Mouse (Mus musculus): Measurements from ENCODE around the gene Vstm2l. TPM values are rescaled to one million over a fixed set of nuclear protein-coding genes. Genes with fewer than 3 reads are reported as not detected.

The Vstm2l gene
- total RNA-seq, 1 experiment: 0.62 TPM

DNA sequence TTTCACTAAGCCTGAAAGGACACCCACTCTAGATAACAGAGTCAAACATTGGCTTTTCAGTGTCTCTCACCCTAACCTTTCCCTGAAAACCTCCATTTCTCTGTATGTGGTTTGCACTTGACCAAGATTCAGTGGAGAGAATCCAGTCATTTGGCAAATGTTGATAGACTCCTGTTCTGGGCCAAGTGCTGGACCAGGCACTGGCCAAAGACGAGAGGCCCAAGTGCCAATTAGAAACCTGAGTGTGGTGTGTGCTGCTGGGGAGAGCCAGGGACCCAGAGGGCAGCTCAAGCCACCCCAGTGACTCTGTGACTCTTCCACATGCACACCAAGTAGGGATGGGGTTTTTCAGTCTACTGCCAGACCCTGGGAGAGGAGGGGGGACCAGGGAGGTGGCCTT lies 40.8 kb upstream of the Vstm2l start:
- no peak overlapping the region for H3K9ac ChIP-seq (ENCODE audit: insufficient read depth, low read depth, low read length, poor library complexity, severe bottlenecking)
- no peak overlapping the region for H3K4me3 ChIP-seq (ENCODE audit: insufficient read depth in 1 of 2, low read depth in 1 of 2, low read length in 2 of 2, poor library complexity in 1 of 2, severe bottlenecking in 1 of 2)
- no peaks in the 10 kb centered on the region for H3K9me3 ChIP-seq (ENCODE audit: control insufficient read depth, insufficient read depth, low read depth, low read length)
- H3K27ac ChIP-seq (ENCODE audit: insufficient read depth, low read depth, low read length, poor library complexity, severe bottlenecking): no peak overlapping the region
- no peaks in the 10 kb centered on the region for H3K4me1 ChIP-seq (ENCODE audit: control insufficient read depth in 2 of 2, insufficient read depth in 2 of 2, low read length in 2 of 2, poor library complexity in 1 of 2)
- DNase-seq (ENCODE audit: low read depth, low spot score): no peak
- in situ Hi-C loops (cut with MboI; ENCODE audit: low sequenced_read_pairs in 2 of 2, unreplicated experiment in 2 of 2): no loop called here
- no peak for TF ChIP-seq CHD2 (IDR thresholded peaks at IDR 0.05; ENCODE audit: low read depth, low read length)
- no peak for TF ChIP-seq HCFC1 (IDR thresholded peaks at IDR 0.05; ENCODE audit: borderline replicate concordance, insufficient read depth, low read length)
- no peak for TF ChIP-seq MAFK (IDR thresholded peaks at IDR 0.05; ENCODE audit: insufficient read depth, low read depth, low read length)
- TF ChIP-seq ZC3H11A (IDR thresholded peaks at IDR 0.05; ENCODE audit: borderline replicate concordance, low read depth, low read length): no peak
- no peak for TF ChIP-seq ZNF384 (IDR thresholded peaks at IDR 0.05; ENCODE audit: low read depth, low read length)
- peaks cover 3% of the 10 kb centered on the region; the same call in 1 of the 2 replicates for H3K36me3 ChIP-seq (ENCODE audit: control insufficient read depth, insufficient read depth, low read length, poor library complexity, severe bottlenecking)

DNA sequence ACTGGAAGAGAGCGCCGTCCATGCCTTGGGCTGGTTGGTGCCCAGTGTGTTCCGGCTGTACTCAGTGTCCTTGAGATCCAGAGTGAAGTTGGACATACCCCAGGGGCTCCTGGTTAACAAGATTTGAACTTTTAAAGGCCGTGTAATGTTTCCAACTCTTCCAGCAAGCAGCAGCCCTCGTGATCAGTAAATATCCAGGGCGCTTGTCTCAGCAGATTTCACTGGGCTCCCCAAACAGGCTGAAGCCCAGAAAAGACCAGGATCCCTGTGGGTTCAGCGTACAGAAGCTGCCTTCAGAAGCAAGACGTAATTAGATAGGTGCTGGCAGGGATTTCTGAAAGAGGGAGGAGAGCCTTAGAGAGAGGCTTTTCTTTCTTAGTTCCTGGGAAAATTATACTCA lies 39.3 kb upstream of the Vstm2l start:
- H3K4me3 ChIP-seq (ENCODE audit: insufficient read depth in 1 of 2, low read depth in 1 of 2, low read length in 2 of 2, poor library complexity in 1 of 2, severe bottlenecking in 1 of 2): no peak overlapping the region
- H3K9ac ChIP-seq (ENCODE audit: insufficient read depth, low read depth, low read length, poor library complexity, severe bottlenecking): no peak overlapping the region
- H3K36me3 ChIP-seq (ENCODE audit: control insufficient read depth, insufficient read depth, low read length, poor library complexity, severe bottlenecking): peaks cover 3% of the 10 kb centered on the region; the same call in 1 of the 2 replicates
- TF ChIP-seq CHD2 (IDR thresholded peaks at IDR 0.05; ENCODE audit: low read depth, low read length) (no peak), ZC3H11A (IDR thresholded peaks at IDR 0.05; ENCODE audit: borderline replicate concordance, low read depth, low read length) (no peak), HCFC1 (IDR thresholded peaks at IDR 0.05; ENCODE audit: borderline replicate concordance, insufficient read depth, low read length) (no peak), ZNF384 (IDR thresholded peaks at IDR 0.05; ENCODE audit: low read depth, low read length) (no peak), MAFK (IDR thresholded peaks at IDR 0.05; ENCODE audit: insufficient read depth, low read depth, low read length) (no peak)
- in situ Hi-C loops (cut with MboI; ENCODE audit: low sequenced_read_pairs in 2 of 2, unreplicated experiment in 2 of 2): no loop called here
- H3K9me3 ChIP-seq (ENCODE audit: control insufficient read depth, insufficient read depth, low read depth, low read length): no peaks in the 10 kb centered on the region
- no peak for DNase-seq (ENCODE audit: low read depth, low spot score)
- H3K4me1 ChIP-seq (ENCODE audit: control insufficient read depth in 2 of 2, insufficient read depth in 2 of 2, low read length in 2 of 2, poor library complexity in 1 of 2): no peaks in the 10 kb centered on the region
- H3K27ac ChIP-seq (ENCODE audit: insufficient read depth, low read depth, low read length, poor library complexity, severe bottlenecking): no peak overlapping the region

DNA sequence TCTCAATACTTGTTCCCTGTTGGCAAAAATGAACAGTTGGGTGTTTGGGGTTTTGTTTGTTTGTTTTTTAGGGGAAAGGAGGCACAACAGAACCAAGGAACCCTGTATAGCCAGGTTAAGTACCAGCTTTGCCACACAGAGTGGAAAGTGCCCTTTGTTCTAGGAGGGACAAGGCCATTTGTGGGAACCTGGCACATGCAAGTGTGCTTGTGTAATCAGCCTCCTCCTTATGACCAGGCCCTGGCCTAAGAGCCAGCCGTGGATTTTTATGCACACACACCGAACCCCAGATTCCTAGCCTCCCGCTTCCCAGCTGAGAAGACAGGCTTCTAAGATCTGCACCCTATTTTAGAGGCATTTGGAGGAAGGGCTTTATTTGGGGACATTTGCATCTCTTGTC lies 37.1 kb upstream of the Vstm2l start:
- no peak overlapping the region for H3K9ac ChIP-seq (ENCODE audit: insufficient read depth, low read depth, low read length, poor library complexity, severe bottlenecking)
- no peak overlapping the region for H3K27ac ChIP-seq (ENCODE audit: insufficient read depth, low read depth, low read length, poor library complexity, severe bottlenecking)
- no peaks in the 10 kb centered on the region for H3K9me3 ChIP-seq (ENCODE audit: control insufficient read depth, insufficient read depth, low read depth, low read length)
- H3K4me1 ChIP-seq (ENCODE audit: control insufficient read depth in 2 of 2, insufficient read depth in 2 of 2, low read length in 2 of 2, poor library complexity in 1 of 2): no peaks in the 10 kb centered on the region
- no peak for DNase-seq (ENCODE audit: low read depth, low spot score)
- peaks cover 3% of the 10 kb centered on the region; the same call in 1 of the 2 replicates for H3K36me3 ChIP-seq (ENCODE audit: control insufficient read depth, insufficient read depth, low read length, poor library complexity, severe bottlenecking)
- in situ Hi-C loops (cut with MboI; ENCODE audit: low sequenced_read_pairs in 2 of 2, unreplicated experiment in 2 of 2): no loop called here
- TF ChIP-seq ZC3H11A (IDR thresholded peaks at IDR 0.05; ENCODE audit: borderline replicate concordance, low read depth, low read length): no peak
- no peak for TF ChIP-seq MAFK (IDR thresholded peaks at IDR 0.05; ENCODE audit: insufficient read depth, low read depth, low read length)
- TF ChIP-seq HCFC1 (IDR thresholded peaks at IDR 0.05; ENCODE audit: borderline replicate concordance, insufficient read depth, low read length): no peak
- no peak for TF ChIP-seq CHD2 (IDR thresholded peaks at IDR 0.05; ENCODE audit: low read depth, low read length)
- H3K4me3 ChIP-seq (ENCODE audit: insufficient read depth in 1 of 2, low read depth in 1 of 2, low read length in 2 of 2, poor library complexity in 1 of 2, severe bottlenecking in 1 of 2): no peak overlapping the region

DNA sequence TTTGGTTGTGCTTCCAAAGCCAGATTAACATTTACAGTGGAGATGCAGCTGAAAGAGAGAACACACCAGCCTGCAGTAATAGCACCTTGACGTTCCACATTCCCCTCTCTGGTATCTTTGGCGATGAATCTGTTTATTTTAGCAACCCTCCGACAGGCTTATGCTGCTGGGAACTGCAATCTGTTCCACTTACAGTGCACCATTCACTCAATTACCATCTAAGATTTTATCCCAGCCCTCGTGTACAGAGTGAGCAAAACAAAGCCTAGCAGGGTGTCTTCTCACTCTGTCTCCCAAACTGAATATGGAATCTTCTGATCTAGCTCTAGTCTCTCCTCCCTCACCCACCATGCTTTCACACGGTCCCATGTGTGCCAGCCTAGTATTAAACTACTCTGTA lies 36.5 kb upstream of the Vstm2l start:
- DNase-seq (ENCODE audit: low read depth, low spot score): no peak
- Histone ChIP-seq H3K4me1 (ENCODE audit: control insufficient read depth in 2 of 2, insufficient read depth in 2 of 2, low read length in 2 of 2, poor library complexity in 1 of 2) (no peaks in the 10 kb centered on the region), H3K9ac (ENCODE audit: insufficient read depth, low read depth, low read length, poor library complexity, severe bottlenecking) (no peak overlapping the region), H3K4me3 (ENCODE audit: insufficient read depth in 1 of 2, low read depth in 1 of 2, low read length in 2 of 2, poor library complexity in 1 of 2, severe bottlenecking in 1 of 2) (no peak overlapping the region), H3K27ac (ENCODE audit: insufficient read depth, low read depth, low read length, poor library complexity, severe bottlenecking) (no peak overlapping the region), H3K9me3 (ENCODE audit: control insufficient read depth, insufficient read depth, low read depth, low read length) (no peaks in the 10 kb centered on the region), H3K36me3 (ENCODE audit: control insufficient read depth, insufficient read depth, low read length, poor library complexity, severe bottlenecking) (peaks cover 3% of the 10 kb centered on the region; the same call in 1 of the 2 replicates)
- in situ Hi-C loops (cut with MboI; ENCODE audit: low sequenced_read_pairs in 2 of 2, unreplicated experiment in 2 of 2): no loop called here
- TF ChIP-seq CHD2 (IDR thresholded peaks at IDR 0.05; ENCODE audit: low read depth, low read length): no peak
- no peak for TF ChIP-seq MAFK (IDR thresholded peaks at IDR 0.05; ENCODE audit: insufficient read depth, low read depth, low read length)
- TF ChIP-seq ZC3H11A (IDR thresholded peaks at IDR 0.05; ENCODE audit: borderline replicate concordance, low read depth, low read length): no peak
- no peak for TF ChIP-seq HCFC1 (IDR thresholded peaks at IDR 0.05; ENCODE audit: borderline replicate concordance, insufficient read depth, low read length)
- TF ChIP-seq ZNF384 (IDR thresholded peaks at IDR 0.05; ENCODE audit: low read depth, low read length): no peak

DNA sequence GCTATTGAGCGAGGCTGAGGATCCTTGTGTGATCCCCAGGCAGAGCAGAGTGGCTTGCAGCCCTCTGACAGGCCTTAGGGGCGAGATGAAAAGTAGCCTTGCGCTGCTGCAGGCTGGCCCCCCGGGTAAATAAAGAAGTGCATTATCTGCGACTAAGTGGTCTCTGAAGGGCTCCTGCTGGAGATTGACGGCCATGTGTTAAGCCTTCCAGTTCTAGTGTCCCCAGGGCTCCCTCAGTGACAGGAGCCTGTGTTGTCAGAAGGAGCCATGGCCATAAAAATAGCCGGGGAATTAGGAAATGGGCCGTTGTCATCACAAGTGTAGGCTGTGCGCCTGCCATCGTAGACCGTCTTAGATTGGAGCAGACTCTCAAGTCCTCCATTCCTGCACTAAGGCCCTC lies 32.5 kb upstream of the Vstm2l start:
- Histone ChIP-seq H3K9me3 (ENCODE audit: control insufficient read depth, insufficient read depth, low read depth, low read length) (no peaks in the 10 kb centered on the region), H3K9ac (ENCODE audit: insufficient read depth, low read depth, low read length, poor library complexity, severe bottlenecking) (no peak overlapping the region), H3K36me3 (ENCODE audit: control insufficient read depth, insufficient read depth, low read length, poor library complexity, severe bottlenecking) (peaks cover 9% of the 10 kb centered on the region; the same call in 1 of the 2 replicates), H3K4me1 (ENCODE audit: control insufficient read depth in 2 of 2, insufficient read depth in 2 of 2, low read length in 2 of 2, poor library complexity in 1 of 2) (no peaks in the 10 kb centered on the region), H3K4me3 (ENCODE audit: insufficient read depth in 1 of 2, low read depth in 1 of 2, low read length in 2 of 2, poor library complexity in 1 of 2, severe bottlenecking in 1 of 2) (no peak overlapping the region), H3K27ac (ENCODE audit: insufficient read depth, low read depth, low read length, poor library complexity, severe bottlenecking) (no peak overlapping the region)
- DNase-seq (ENCODE audit: low read depth, low spot score): no peak
- in situ Hi-C loops (cut with MboI; ENCODE audit: low sequenced_read_pairs in 2 of 2, unreplicated experiment in 2 of 2): no loop called here
- TF ChIP-seq ZNF384 (IDR thresholded peaks at IDR 0.05; ENCODE audit: low read depth, low read length) (no peak), HCFC1 (IDR thresholded peaks at IDR 0.05; ENCODE audit: borderline replicate concordance, insufficient read depth, low read length) (no peak), CHD2 (IDR thresholded peaks at IDR 0.05; ENCODE audit: low read depth, low read length) (no peak), ZC3H11A (IDR thresholded peaks at IDR 0.05; ENCODE audit: borderline replicate concordance, low read depth, low read length) (no peak), MAFK (IDR thresholded peaks at IDR 0.05; ENCODE audit: insufficient read depth, low read depth, low read length) (no peak)
